Mouse (Mus musculus) cerebellum, adult 9-10 months (tissue): Measurements from ENCODE around the gene Smarcad1.

Experiments used
- DNase-seq: peaks from one replicate; pipeline ENCODE4 v3.0.0; 2022

The Smarcad1 gene

DNA sequence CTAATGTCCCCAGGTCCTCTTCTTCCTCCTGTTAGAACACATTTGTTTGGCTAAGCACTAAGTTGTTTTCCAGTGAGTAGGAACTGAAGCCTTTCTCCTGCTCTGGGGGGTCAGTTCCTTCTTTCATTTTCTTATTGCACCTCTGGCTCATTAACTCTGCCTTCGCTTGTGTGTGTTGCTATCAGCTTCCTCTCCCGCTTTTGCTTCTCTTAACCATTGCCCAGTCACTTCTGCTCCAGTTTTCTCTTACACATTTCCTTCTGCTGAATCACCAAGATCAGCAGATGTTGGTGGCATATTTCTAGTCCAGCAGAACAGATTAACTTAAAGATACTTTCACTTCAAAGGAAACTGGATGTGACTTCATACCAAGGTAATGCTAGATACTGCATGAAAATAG lies 72.5 kb downstream of the Smarcad1 start:
- no peak for DNase-seq

DNA sequence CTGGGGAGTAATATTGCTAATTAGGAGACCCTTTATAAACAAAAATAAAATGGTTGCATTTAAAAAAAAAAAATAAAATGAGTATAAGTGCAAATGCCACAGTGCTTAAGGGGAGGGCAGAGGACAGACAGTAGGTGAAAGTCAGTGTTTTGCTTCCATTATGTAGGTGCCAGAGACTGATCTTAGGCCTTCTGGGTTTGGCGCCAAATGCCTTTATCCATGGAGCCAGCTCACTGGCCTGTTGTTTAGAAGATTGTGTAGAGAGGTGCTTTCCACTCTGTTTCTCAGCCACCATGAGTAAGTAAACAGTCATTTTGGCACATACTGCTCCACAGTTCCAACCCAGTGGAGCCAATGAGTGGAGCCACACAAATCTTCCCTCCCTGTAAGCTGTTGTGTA lies 75.2 kb downstream of the Smarcad1 start:
- DNase-seq = no peak

DNA sequence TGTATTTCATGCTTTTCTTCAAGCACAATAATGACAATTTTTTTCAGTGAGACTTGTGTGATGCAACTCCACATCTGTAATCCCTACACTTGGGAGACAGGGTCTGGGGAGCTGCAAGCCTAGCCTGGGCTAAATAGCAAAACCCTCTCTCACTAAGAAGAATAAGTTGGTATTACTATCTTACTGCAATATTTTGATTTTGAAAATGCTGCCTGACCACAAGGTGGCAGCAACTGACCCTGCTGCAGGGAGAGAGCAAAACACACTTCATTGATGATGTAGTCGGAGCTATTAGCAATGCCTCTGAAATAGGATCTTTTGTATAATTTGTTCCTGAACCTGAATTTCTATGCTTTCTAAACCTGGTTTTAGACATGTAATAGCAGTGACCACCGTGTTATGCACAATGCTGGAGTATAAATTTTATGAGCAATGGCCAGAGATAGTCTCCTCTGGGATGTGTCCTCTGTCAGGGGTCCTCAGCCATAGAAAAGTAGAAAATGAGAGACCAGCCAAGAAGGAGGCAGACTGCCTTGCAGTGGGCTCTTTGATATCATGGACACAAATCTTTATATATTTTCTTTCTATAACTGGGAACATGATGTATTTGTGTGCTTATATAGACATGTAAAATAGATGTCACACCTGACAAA lies 83.8 kb downstream of the Smarcad1 start:
- peak; percentile 43 for DNase-seq

DNA sequence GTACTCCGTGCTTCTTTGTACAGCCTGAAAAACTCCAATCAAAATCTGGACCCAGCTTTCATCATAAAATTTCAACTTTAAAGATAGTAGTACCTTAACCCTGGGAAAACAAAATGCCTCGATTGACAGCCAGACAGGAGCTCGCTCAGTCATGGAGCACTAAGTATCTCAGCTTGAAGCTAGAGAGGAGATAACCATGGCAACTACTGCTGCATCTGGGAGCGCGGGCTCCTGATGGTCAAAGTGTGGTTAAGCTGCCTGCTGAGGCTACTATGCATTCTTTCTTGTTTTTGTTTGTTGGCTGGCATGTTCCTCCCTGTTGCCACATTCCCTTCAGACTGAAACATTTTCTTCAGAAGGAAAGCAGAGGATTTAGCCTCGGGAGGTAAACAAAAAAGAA lies 90.0 kb downstream of the Smarcad1 start:
- DNase-seq = no peak

DNA sequence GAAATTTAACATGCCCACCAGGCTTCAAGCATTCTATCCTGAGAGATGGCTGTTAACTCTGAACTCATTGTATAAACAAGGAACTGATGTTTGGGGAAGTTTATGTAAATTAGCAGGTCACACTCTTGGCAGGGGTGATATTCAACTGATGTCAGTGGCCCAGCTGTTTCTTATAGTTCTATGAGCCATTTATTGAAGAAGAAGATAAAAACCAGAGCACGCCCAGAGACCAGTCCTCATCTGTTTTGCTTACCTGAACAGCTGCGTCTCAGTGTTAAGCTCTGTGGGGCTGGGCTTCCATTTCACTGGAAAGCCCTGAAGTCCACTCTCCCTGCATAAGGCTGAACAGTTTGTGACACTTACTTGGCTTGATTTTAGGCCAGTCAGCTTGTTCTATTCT lies 95.4 kb downstream of the Smarcad1 start:
- DNase-seq = no peak

DNA sequence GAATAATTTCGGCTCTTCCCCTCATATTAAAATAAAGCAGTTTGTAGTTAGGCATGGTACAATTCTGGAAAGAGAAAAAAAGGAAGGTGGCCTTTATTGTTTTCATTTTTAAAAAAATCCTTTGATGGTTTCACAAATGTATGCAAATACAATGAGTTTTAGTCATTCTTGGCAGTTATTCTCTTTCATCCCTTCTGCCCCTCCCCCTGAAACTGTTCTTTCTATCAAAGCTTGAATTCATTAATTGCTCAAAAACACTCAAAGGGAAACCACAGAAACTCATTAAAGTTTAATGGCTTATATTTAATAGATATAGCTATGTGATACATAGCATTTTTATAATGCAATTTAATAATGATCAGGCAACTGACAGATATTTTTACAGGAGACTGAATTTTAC lies 95.9 kb downstream of the Smarcad1 start:
- no peak for DNase-seq

DNA sequence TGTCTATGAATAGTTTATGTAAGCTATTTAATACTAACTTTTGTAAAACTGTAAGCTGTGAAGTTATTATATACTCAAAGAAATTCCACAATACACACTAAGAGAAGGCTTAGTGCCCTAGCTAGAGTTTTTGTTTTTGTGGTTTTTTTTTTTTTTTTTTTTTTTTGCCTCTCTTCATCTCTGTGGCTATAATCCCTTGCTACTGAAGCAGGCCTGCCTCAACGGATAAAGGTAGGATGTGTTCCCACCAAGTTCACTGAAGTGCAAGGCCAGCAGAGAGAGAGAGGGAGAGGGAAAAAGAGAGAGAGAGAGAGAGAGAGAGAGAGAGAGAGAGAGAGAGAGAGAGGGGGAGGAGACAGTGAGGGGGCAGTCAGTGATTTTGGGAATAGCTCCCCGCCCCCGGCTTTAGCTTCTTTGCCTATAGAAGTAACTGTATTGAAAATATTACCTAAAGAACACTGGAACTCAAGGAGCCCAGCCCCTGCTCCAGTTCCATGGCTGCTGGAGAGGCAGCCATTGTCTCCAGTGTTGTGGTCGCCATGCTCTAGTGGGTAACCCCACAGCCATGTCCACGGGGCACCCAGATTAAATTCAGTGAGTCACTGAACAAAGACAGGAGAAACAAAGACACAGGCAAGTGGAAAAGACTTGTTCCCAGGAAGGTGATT lies 97.8 kb downstream of the Smarcad1 start:
- no peak for DNase-seq

DNA sequence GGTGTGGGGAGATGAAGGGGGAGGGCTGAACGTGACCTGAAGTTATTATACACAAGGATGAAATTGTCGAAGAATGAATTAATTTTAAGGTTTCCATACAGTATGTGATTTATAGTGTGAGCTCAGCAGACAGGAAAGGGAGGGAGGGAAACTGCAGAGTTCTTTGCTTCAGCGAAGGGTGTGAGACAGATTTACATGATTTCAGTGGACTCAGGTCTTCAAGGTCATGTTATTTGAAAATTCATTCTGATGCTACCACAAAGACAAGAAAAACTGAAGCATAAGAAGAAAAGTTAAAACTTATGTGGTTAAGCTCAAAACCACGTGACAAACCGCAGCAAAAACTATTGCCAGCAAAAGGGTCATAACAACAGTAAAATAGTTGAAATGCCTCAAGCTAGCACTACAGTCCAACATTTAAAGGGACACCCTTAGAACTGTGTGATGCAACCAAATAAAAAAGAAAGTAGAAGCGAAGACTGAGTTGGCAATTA lies 98.4 kb downstream of the Smarcad1 start:
- no peak for DNase-seq

DNA sequence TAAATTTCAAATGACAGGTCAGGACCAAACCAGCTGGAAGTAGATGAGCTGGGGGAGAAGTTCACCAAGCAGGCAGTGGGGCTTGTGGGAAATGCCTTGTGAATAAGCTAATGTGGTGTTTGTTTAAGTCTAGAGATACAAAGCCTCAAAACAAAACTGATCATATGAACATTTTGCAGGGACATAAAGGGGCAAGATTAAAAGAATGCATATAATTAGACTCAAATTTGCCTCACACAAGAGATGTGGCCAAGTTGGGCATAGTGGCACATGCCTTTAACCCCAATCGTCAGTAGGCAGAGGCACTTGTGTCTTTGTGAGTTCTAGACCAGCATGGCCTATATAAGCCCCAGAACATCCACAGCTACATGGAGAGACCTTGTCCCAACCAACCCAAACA lies 99.9 kb downstream of the Smarcad1 start:
- no peak for DNase-seq

DNA sequence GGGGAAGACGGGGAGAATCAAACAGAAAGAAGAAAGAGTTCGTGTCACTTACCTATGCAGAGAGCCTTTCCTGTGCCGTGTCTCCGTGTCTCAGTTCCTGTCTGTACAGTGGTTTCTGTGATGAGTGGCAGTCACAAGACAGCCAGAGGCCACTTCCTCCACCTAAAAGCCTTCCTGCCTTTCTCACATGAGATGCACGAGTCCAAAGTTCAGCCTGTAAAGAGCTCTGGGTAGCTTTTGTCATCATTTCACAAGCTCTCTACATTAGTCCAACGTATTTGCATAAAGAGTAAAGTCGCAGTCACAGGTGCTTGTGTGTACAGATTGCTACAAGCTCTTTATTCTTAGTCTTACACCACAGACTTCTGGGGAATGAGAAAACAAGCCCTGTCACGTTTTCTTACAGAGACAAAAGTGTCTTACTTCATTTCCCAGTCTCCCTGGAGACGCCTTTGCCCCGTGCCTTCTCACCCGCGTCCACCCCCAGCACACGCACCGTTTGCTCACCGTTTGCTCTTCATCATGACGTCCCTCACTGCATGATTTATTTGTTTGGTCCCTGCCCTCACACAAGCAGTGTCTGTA lies 102.3 kb downstream of the Smarcad1 start, which contains the start of gene Hpgds:
Gene Hpgds (minus strand): TSS at position 288 of the 585 bp plus-strand sequence.
- no peak for DNase-seq

DNA sequence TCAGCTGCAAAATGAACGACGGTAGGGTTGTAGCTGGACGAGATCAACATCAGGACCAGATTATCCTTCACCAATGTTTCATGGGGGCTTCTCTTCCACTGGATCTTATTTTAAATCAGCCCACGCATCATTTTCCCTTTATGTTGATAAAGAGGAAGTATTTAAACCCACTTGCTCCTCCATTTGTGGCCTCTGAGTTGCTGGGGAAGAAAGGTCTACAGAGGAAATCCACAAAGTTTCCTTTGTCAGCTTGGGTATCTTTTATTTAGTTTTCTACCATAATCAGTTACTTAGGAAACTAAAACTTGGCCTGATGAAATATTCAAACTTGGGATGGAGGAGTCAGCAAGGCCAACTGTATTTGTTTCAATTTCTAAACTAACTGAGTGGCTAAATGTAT lies 104.0 kb downstream of the Smarcad1 start:
- DNase-seq = no peak

DNA sequence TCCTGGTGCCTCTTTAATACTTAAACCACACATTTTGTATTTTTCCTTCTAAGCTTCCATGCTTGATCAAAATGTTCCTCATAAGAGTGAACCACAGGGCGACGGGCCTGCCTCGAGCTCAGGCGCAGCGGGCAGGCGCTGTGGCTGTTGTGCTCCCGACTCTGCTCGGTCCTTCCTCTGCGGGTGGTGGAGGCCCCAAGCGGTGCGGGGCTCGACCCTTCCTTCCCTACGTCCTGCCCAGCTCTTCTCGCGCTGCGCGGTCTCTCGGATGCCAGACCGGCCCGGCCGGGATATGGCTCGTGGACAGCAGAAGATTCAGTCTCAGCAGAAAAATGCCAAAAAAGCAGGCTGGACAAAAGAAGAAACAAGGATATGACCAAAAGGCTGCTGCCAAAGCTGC lies 108.3 kb downstream of the Smarcad1 start:
- no peak for DNase-seq

DNA sequence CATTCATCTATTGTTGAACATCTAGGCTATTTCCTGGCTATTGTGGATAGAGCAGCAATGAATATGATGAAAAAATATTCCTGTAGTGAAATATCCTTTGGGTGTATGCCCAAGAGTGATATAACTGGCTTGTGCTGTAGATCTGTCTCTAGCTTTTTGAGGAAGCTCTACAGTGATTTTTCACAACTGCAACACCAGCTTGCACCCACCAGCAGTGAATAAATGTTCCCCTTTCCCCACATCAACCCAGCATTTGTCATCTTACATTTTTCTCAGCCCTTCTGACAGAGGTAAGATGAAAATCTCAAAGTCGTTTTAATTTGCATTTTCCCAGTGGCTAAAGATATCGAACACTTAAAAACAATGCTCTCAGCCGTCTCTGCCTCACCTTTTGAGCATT lies 111.2 kb downstream of the Smarcad1 start:
- DNase-seq = no peak

DNA sequence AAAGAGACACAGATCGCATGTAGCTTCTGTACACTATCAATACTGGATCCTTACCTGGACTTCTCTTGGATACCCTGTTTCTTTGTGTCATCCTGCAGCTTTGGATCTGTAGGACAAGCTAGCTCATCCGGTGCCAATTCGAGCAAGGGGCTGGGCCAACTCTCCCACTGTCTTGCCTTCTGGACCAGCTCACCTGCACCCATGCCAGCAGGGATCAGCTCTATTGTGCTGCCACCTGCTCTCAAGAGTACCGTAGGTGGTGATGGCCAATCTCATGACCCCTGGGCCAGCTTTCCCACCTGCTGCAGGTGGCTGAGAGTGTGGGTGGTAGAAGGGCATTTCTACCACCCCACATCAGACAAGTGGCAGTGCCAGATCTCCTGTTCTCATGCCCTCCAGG lies 114.7 kb downstream of the Smarcad1 start:
- DNase-seq = peak; percentile 82

DNA sequence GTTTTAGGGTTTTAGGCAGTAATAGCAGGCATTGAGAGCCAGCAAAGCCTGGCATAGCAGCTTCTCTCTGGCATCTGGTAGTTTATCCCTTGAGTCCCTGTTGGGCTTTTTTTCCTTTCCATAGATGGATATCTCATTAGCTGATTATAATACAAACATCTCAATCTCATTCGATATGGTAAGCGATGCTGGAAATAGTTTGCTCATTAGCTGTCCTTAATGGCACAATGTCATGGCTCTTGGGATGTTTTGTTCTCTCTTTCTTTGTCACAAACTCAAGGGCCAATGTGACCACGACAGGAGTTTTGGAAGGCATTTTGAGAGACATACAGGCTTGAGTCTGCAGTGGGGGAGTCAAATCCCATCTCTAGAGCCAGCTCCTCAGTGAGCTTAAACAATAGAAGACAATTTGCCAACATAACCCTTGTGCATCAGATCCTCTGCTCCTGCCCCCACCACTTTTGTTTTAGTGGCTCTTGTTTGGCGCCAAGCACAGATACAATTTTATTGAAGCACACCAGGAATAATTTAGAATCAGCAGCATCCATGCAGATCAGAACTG lies 117.1 kb downstream of the Smarcad1 start:
- DNase-seq = no peak

DNA sequence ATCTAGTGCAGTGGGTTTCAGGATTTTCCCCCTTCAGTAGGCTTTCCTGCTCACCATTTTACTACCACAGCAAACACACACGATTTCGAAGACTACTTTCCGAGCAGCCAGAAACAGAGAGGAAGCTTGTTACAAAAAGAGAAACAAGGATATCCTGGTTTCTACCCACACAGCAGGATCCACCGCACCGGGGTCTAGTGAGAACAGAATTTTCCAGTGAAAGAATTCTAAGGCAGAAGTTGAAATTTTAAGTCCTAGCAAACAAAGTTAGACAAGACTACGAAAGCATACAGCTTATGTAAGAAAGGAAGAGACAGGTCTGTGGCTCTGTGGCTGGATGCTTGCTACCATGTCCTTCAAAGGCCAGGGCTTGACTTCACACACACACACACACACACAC lies 121.8 kb downstream of the Smarcad1 start:
- no peak for DNase-seq

DNA sequence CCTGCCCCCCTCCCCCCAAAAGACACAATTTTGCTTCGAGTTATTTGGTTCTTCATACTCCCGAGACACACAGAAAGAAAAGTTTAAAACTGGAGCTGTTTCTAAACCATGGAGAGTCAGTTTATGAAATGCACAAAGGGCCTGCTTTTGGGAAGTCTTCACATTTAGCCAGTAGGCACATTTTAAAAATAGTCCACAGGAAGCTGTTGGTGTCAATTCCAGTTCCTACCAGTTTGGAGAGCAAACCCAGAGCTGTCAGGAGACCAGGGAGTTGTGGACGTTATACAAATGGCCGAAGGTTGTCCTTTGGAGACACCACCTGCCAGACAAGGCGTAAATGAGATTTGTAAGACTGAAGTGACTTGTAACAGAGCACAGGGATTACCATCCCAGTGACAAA lies 122.6 kb downstream of the Smarcad1 start:
- no peak for DNase-seq
